Mouse (Mus musculus) induced T-regulatory cell, adult 2 months (primary cell): ENCODE results near the gene Suox.
"Not testable (repeated sequence)": the region's sequence is repeated elsewhere in the genome, so short reads cannot be mapped to it uniquely, and the experiment has no call there.

Source experiments
- DNase-seq: peaks from one replicate; pipeline ENCODE4 v3.0.0-alpha.2; 2012; ENCODE audit warnings: low read depth

Gene Suox

DNA sequence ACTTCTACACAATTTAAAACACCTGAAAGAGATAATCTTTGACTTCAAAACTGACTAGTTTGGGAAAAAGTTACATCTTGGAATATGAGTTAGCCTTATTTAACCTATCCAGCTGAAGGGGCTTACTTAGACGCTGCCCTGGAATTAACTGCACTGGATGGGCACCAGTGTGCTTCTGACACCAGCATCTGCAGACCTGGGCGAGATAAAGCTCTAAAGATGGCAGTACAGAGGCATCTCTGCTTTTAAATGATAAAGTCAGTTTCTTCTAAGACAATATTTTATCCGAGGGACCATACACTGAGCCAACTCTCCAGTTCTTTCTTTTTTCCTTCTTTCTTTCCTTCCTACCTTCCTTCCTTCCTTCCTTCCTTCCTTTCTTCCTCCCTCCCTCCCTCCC lies 9.1 kb downstream of the Suox start:
- no peak for DNase-seq

DNA sequence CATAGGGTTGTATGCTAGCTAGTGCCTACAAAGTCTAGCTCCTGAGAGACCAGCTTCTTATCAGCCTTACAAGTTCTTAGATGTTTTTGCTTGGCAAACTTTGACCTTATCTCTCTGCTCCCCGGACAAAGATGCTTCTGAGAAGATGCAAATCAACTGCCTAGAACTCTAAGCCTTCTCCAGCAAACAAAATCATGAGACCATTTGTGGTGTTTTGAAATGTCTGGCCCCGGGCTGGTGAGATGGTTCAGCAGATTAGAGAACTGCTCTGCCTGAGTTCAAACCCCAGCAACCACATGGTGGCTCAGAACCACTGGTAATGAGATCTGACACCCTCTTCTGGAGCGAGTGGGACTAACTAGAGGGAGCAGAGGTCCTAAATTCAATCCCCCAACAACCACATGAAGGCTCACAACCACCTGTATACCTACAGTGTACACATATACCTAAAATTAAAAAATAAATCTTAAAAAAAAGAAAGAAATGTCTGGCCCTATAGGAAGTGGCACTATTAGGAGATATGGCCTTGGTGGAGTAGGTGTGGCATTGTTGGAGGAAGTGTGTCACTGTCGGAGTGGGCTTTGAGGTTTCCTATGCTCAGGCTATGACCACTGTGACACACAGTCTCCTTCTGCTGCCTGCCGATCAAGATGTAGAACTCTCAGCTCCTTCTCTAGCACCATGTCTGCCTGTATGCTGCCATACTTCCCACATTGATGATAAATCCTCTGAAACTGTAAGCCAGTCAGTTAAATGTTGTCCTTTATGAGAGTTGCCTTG lies 10.2 kb downstream of the Suox start:
- DNase-seq = peak; percentile 68

DNA sequence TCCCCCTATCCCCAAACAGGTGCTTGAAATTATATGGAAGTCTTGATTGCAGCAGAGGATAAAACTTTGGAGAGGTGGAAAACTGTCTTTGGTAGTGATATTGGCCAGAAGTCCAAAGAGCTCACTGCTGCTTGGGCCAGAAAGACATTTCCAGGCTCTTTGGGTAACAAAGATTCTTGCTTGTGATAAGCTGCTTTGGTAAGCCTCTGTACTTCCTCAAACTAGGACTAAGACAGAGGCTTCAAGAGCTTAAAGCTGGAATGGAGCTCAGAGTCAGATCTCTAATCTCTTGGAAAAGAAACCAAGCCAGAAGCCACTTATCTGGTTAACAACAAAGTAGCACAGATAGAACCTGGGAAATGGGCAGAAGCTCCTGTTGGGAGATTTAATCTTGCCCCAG lies 11.4 kb downstream of the Suox start:
- DNase-seq = no peak

DNA sequence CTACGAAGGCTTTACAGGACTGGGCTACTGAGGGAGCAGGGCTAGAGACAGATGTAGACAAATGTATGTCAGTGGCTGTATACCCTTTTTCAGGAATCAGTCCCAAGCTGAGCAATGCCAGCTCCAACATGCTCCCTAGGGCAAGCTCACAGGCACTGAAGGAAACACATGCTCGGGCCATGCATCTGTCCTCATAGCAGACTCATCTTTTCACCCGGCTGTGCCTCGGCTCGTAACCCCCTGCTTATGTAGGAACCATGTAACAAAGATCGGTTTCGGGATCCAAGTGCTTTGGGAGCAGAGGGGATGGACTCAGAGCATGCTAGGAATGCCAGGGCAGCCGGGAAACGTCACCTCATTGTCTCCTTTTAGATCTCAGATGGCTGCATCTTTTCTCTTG lies 14.4 kb downstream of the Suox start:
- no peak for DNase-seq

DNA sequence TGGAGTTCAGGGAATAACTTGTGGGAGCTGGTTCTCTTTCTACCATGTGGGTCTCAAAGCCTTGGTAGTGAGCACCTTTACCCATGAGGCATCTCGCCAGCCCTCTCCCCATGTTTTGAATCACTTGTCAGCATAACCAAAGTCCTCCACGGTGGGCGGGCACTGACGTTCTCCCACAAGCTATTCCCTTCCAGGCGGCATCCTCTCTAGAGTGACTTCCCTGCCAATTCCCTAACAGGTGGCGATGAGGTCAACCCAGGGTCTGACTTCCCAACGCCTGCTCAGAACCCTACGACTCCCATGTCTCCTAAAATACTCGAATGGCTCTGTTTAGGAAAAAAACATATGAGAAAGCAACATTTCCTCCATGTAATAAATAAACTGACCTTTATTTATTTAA lies 16.0 kb downstream of the Suox start:
- DNase-seq = no peak

DNA sequence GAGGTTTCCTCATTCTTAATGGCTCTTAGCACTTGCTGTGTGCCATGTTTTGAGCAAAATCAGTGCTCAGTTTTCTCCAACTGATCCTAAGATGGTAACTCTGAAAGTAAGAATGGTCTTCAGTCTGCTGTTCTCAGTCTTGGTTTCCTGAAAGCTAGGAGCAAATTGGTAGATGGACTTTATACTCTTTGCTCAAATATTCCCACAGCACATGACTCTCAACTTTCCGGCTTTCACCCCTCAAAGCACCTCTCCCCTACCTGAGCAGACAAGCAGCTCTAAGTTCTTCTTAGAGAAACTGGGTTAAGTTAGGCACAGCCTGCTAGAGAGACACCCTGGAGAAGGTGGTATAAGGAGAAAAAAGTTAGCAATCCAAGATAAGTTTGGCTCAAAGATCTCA lies 17.1 kb downstream of the Suox start:
- DNase-seq = no peak

DNA sequence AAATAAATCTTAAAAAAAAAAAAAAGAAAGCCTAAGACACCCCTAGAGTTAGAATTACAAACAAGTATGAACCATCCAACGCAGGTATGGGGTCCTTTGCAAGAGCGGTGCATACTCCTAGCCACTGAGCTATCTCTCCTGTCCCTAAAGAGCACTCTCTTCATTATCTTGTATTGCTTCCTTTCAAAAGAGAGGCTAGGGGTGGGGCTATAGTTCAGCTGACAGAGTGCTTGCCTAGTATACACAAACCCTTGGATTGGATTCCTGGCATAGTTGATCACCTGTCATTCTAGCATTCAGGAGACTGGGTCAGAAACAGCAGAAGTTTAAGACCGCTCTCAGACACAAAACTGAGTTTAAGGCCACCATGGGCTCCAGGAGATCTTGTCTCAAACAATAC lies 18.6 kb downstream of the Suox start:
- no peak for DNase-seq

DNA sequence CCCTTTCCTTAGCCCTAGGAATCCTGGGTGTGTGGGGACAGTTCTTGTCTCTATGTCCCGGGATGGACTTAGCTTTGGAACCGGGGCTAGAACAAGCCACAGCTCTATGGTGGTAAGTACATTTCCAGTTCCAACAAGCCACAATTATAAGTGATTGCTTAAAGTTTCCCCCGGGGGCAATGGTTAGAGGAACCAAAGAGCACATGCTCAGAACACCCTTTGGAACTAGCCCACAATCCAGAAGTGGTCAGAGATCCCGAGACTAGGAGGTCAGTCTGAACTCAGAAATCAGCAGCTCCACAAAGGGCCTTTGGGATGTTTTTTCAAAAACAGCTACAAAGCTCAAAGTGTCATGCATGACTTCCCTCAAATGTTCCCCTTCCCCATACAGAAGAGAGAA lies 20.0 kb downstream of the Suox start:
- no peak for DNase-seq

DNA sequence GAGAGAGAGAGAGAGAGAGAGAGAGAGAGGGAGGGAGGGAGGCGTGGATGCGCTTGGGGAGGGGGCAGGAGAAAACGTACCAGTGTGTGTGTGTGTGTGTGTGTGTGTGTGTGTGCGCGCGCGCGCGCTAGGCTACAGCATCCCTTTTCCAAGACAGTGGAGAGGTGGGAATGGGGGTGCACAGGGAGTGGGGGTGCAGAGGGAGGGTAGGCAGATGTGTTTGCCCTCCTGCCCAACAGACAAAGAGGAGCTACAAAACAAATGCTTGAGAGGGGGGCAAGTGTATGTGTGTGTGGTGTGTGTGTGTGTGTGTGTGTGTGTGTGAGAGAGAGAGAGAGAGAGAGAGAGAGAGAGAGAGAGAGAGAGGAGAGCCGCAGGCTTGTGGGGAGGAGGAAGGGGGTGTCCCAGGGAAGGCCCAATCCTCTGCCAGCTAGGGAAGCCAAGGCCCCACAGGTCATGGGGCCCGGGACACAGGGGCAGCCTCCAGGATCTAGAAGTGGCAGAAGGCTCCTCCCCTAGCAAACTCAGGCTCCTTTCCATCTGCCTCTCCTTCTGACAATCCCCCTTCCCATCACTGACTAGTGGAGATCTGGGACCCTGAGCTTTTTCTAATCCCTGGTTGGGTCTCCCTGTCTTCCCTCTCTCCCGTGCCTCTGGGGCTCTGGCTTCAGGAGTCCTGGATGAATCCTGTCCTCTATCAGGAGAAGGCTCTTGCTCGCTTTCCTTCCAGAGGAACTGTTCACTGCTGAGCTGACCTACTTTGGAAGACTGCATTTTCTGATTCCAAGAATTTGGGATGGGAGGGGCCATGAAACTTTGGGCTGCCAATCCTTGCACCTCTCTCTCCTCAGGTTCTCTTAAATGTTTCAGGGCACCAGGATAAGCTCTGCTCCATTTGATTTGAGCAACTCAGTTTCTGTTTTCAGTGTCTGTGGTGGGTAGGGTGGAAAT lies 27.5 kb downstream of the Suox start:
- peak; percentile 69 for DNase-seq

DNA sequence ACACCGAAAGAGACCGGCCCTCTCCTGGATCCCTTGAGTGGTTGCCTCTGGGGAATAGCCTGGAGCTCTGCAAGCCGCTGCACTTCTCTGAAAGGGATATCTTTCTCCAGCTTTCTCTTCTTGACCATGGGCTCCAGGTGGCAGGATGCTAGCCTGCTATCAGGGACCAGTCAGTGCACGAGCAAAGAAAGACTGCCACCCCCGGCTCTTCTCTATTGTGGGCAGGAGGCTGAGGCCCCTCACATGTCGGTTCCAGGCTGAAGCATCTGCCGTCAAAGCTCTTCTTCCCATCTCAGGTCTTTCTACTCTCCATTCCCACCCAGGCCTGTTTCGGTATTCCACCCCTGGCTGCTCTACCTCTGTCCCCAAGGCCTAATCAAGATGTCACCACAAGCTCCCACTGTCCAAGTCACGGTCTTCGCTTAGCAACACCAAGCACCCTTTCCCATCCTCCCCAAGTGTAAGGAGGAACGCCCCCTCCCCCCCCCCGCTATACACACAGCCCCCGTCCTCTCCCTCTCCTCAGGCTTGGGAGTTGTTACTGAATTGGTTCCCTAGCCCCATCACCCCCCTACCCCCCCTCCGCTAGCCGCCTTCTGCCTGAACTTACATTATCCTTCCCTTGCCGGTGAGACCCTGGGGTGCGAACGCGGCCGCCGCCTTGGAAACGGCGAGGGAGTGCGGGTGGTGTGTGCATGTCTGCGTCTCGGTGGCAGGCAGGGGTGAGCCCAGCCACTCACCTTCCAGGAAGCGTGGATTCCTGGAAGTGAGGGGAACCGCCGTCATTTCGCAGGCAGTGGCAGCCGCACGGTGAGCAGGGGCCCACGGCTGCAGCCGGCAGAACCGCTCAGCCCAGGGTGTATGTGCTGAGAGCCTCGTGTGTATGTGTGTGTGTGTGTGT lies 28.5 kb downstream of the Suox start, which contains the start of gene Ikzf4:
Gene Ikzf4, minus strand, starts transcription at position 881 of the 901 bp plus-strand sequence.
- DNase-seq = peak; percentile 80

DNA sequence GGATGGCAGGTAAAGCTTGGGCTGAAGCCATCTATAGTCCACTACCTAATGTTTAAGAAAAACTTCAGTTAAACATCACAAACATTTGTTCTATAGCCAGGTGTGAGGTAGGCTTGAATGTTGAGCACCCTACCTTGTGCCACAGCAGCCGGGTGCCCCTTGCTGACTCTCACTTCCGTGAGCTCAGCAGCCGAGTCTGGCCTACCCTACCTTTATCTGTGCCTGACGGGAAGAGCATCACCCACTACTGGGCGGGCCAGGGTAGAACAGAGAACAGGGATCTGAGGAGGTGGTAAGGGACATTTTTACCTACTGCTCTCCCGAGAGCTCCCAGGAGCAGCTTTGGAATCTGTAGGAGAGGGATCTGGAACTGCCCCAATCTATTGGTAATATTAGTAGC lies 31.1 kb downstream of the Suox start:
- DNase-seq = peak; percentile 66

DNA sequence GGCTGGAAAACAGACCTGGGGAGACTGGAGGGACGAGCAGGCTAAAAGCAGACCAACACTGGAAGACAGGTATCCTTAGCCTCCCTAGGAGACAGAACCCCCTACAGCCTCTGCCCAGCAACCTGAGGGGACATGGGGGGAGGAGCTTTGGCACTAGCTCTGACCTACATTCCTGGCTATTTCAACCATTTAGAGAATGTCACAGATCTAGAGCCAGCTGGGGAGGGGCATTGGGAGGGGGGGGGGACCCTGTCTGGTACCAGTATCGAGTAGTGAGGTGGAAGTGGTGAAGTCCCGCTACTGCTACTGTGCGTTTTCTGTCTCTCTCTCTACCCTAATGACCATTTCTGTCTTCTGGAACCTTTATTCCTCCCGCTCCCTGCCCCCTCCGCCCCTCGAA lies 32.0 kb downstream of the Suox start:
- DNase-seq = peak; percentile 43

DNA sequence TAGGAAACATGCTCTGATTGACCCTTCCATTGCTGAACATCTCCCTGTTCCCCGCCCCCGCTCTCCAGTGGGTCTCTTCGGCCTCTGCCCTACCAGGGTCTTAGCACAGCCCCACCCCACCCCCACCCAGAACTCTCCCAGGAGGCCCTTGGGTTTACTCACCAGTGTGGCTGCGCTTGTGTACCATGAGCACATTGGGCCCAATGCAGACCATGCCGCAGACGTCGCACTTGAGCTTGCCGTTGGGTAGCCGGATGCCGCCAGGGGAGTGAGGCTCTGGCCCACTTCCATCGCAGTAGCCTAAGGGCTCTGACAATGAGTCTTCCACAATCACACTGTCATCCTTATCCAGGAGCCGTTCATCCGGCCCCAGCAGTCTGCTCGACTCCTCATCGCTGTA lies 33.0 kb downstream of the Suox start:
- DNase-seq = no peak

DNA sequence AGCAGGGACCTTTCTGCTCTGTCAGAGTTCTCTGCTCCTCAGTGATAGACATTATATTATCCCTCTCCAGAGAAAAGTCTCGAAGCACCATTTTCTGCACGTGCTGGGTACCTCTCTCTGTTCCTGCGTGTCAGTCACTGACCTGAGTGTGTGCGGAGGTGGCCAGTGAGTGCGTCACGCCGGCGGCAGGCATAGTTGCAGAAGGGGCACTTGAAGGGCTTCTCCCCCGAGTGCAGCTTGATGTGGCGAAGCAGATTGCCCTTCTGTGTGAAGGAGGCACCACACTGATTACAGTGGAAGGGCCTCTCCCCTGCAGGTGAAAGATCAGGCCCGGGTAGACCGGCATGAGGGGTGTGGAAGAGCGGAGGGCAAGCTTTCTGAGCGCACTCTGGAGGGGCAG lies 33.9 kb downstream of the Suox start:
- DNase-seq = no peak

DNA sequence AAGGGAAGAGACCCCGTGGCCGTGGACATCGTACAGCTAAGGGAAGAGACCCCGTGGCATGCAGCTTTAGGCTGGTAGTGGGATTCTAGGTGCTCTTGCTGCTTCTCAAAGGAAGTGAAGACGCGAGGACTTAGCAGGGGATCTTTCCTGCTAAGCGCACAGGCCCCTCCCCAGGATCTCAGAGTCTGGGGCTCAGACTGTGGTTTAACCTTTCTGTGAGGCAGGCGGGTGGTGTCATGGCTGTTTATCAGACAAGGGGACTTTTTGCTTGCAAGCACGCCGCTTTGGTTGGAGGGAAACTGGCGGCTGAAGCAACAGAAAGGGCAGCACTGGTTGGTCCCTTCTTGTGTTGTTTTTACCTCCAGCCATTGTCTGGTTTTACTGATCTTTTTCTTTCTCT lies 36.9 kb downstream of the Suox start:
- peak; percentile 95 for DNase-seq

DNA sequence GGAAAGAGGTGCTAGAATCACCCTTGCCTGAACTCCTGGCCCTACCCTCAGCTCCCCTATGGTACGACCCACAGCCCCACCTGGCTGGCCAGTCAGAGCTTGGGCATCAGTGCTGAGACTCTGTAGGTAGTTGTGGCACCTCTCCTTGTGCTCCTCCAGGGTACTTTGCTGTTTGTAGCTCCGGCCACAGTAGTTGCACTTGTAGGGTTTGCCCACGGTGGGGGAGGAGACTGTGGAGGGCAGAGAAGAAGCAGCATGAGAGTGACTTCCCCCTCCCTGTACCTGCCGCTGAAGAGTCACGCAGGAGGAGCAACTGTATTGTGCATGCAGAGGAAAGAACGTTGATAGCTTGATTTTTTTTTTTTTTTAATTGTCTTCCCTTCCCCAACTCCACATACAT lies 37.3 kb downstream of the Suox start:
- DNase-seq = peak; percentile 80

DNA sequence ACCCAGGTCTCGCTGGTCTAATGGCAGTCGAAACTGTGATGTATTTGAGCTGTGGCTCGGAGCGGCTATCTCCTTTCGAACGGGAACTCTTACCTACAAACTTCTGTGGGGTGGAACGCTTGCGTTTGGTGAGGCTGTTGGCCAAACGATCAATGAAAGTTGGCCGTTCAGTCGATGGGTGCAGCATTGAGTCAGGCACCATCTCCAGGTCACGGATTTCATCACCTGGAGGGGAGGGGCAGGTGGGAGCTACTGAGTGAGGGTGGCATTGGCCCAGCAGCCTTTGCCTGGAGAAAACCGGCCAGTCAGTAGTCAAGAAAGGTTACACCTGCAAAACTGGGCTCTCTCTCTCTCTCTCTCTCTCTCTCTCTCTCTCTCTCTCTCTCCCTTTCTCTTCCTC lies 38.2 kb downstream of the Suox start:
- DNase-seq = no peak

DNA sequence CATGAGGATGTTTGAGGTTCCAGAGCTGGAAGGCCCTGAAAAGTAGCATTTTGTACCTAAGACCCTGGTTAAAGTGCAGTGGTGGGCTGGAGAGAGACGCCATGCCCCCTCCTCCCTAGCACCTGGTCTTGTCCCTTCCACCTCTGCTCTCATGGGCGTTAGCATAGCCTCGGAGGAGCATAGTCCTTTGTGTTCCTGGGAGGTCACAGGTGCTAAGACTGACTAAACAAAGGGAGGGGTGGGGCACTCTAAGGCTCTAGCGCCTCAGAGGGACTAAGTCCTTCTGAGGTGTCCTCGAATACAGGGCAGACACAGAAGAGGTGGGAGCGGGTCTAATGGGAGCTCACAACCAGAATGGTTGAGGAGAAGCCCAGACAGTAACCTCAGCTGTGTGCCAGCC lies 42.3 kb downstream of the Suox start:
- no peak for DNase-seq

DNA sequence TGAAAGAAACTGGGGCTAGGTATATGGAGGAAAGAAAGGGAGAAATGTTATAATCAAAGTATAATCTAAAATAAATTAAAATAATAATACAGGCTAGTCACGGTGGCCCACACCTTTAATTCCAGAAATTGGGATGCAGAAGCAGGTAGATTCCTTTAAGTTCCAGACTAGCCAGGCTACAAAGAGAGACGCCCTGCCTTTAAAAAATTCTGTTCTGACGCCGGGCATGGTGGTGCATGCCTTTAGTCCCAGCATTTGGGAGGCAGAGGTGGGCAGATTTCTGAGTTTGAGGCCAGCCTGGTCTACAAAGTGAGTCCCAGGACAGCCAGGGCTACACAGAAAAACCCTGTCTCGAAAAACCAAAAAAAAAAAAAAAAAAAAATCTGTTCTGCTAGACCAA lies 43.6 kb downstream of the Suox start:
- not testable (repeated sequence) for DNase-seq

DNA sequence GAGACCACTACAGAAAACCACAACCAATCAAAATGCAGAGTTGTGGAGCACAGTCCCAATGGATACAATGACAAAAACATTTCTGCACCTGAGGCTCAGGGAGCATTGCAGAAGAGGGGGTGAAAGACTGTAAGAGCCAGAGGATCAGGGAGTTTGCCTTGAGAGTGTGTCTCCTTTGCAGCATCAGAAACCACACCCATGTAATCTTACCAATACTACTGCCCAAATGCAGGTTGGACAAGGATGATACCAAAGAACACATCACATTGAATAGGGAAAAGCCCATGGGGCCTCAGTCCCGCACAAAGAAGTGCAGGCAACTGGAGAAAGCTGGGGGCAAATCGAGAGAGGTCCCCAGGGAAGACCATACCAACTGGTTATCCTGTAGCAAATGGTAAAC lies 44.1 kb downstream of the Suox start:
- no peak for DNase-seq

DNA sequence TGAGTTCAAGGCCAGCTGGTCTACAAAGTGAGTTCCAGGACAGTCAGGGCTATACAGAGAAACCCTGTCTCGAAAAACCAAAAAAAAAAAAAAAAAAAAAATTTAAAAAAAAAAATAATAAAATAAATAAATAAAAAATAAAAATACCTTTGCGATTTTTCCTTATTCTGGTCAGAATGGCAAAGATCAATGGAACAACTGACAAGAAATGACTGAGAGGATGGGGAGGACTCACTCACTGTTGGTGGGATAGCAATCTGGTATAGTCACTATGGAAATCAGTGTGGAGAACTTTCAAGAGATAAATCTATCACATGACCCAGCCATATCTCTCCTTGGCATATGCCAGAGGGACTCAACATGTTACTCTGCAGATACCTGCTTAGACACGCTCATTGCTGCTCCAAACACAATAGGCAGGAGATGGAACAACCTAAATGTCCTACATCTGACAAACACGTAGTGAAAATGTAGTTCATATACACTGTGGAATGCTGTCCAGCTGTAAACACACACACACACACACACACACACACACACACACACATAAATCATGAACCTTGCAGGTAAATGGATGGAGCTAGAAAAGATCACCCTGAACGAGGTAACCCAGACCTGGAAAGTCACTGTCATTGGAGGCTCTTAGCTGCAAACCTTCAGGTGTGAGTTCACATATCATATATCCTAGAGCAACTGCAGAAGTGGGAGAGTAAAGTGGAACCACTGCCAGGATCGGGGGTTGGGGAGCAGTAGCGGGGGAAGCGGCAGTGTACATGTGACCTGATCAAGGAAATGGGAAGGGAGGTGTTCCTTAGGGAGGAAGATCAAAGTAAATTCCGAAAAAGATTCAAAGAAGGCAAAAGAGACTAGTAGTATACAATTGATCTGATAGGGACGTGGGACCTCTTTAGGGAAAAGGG lies 46.2 kb downstream of the Suox start:
- DNase-seq = no peak
